Mouse (Mus musculus): ENCODE data around the gene Chrm2.

Chrm2 gene

DNA sequence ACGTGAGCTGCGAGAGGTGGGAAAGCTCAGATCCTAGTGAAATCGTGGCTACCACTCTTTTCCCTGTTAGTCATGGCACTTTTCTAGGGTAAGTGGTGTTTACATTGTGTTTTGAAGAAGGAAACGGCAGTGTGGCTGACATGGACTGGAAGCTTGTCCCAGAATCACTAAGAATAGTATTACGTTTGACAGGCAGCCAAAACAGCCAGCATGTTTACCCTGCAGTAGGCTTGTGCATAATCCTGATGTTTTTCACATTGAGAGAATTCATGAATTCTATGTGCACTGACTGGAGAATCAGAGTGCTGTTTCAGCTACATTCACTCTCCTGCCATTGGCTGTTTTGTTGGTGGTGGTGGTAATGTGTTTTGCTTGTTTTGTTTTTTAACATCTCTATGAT, 129.4 kb downstream of the Chrm2 start:
- DNase-seq: peak in 1 of 2 experiments; percentile 7

DNA sequence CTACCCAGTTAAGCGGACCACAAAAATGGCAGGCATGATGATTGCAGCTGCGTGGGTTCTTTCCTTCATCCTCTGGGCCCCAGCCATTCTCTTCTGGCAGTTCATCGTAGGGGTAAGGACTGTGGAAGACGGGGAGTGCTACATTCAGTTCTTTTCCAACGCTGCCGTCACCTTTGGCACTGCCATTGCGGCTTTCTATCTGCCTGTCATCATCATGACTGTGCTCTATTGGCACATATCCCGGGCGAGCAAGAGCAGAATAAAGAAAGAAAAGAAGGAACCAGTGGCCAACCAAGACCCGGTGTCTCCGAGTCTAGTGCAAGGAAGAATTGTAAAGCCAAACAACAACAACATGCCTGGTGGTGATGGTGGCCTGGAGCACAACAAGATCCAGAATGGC, 135.7 kb downstream of the Chrm2 start:
- no peak for DNase-seq

DNA sequence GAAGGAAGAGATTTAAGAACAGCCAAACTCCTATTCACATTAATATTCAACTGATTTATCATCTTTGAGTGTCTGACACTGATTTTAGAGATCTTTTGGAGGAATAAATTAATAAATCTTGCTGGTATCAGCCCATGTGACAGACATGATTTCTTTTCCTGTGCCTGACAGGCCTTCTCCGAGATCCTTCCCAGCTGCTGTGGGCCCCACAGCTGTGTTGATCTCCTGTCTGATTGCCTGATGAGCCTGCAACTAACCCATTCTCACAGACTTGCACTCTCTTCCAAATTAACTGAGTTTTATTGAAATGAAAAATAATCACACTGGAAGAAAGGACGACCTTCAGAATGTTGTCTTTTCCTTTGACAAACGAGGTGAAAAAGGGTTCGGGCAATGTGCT, 140.6 kb downstream of the Chrm2 start:
- DNase-seq: no peak

DNA sequence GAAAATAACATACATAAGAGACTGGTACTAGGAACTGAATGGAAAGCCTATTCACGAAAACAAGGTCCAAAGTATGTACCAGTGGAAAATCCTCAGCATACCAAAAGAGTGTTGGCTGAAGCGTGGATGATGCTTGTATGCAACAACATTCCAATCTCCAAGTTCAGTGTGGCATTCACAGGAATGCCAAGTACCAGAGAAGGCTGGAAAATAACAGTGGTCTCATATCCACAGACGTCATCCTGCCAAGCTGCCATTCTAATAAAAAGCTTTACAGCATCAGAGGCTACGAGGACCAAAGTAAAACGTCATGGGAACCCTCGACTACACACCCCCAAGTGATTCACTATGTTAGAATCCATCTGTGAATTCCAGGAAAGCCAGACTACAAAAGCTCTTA, 153.4 kb downstream of the Chrm2 start:
- peak; percentile 5 to 8 for DNase-seq

DNA sequence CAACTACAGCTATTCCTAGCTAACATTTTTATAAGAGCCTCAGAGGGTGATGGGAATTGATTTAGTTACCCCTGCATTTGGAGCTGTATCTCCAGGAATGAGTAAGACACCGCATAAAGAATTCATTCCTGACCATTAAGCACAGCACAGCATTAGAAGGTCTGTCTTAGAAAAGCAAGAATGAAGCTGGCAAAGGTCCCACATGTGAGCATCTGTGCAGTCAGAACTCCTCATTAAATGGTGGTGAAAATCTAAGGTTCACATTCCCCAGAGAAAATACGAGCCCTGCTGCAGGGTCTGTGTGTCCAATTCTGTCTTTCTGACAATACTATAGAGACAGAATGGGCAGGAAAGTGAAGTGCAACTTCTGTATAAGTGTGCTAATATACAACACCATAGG, 179.0 kb downstream of the Chrm2 start:
- DNase-seq: no peak

Measured in lung, adult 18-20 months (tissue).